Mouse (Mus musculus): ENCODE data around the gene Mcpt9.

DNA sequence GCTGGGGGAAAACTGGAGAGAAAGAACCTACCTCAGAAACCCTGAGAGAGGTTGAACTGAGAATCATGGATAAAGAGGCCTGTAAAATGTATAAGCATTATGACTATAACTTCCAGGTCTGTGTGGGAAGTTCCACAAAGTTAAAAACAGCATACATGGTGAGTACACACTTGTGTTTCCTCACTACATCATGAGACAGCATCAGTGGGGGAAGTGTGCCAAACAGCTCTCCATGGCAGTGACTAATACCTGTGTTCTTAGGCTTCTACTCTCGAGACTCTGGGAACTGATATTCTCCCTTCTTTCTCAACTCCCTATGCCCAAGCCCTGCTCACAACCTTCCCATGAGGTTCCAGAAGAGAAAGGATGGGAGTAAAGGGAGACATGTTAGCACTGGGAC is 10.8 kb downstream of the Mcpt9 start:
- TF ChIP-seq POLR2A (IDR thresholded peaks at IDR 0.05; ENCODE audit: control insufficient read depth in 1 of 2, insufficient read depth in 1 of 2, low read depth in 1 of 2, low read length in 2 of 2, poor library complexity in 1 of 2), result no peak
- no peak for TF ChIP-seq ZC3H11A (IDR thresholded peaks at IDR 0.05; ENCODE audit: low read depth, low read length)
- no peak for TF ChIP-seq E2F4 (IDR thresholded peaks at IDR 0.05; ENCODE audit: borderline replicate concordance, low read depth, low read length)
- TF ChIP-seq MAX (IDR thresholded peaks at IDR 0.05; ENCODE audit: low read length), result no peak
- no peak for TF ChIP-seq CTCF (IDR thresholded peaks at IDR 0.05 in 2 of 3, conservative IDR thresholded peaks at IDR 0.05 in 1 of 3; ENCODE audit: control insufficient read depth in 1 of 3, insufficient read depth in 1 of 3, low read depth in 2 of 3, low read length in 3 of 3, poor library complexity in 1 of 3, severe bottlenecking in 1 of 3)
- TF ChIP-seq TBP (IDR thresholded peaks at IDR 0.05; ENCODE audit: low read depth, low read length), result no peak
- TF ChIP-seq USF2 (IDR thresholded peaks at IDR 0.05; ENCODE audit: borderline replicate concordance in 1 of 2, insufficient read depth in 1 of 2, low read depth in 1 of 2, low read length in 2 of 2), result no peak
- TF ChIP-seq TAL1 (IDR thresholded peaks at IDR 0.05; ENCODE audit: low read length), result no peak
- no peak for TF ChIP-seq EP300 (IDR thresholded peaks at IDR 0.05; ENCODE audit: low read depth in 1 of 2, low read length in 2 of 2)
- TF ChIP-seq JUND (IDR thresholded peaks at IDR 0.05; ENCODE audit: low read depth, low read length), result no peak
- no peak for TF ChIP-seq MAZ (IDR thresholded peaks at IDR 0.05; ENCODE audit: low read depth, low read length)
- TF ChIP-seq GATA1 (IDR thresholded peaks at IDR 0.05; ENCODE audit: low read depth, low read length), result no peak
- no peak for TF ChIP-seq ETS1 (IDR thresholded peaks at IDR 0.05; ENCODE audit: low read depth, low read length)
- no peak for TF ChIP-seq POLR2AphosphoS5 (IDR thresholded peaks at IDR 0.05; ENCODE audit: borderline replicate concordance, low read depth, low read length)

Data from MEL (cell line).